9 mouse cellular contexts compared by ENCODE assay signal in the genomic region with DNA sequence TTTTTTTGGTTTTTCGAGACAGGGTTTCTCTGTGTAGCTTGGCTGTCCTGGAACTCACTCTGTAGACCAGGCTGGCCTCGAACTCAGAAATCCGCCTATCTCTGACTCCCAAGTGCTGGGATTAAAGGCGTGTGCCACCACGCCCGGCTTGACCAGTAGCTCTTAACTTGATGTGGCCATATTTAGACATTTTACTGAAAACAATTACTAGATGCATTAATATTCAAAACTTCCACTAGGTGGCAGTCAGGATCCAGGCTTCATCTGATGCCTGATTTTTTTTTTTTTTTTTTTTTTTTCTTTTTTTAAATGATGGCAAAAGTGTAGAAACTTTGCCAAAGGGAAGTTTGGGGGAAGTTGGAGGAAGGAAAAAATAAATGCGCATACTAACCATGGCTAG. TPM values are rescaled to one million over a fixed set of nuclear protein-coding genes. Genes with fewer than 3 reads are reported as not detected.
DNase-seq lines count a peak whose midpoint lies in the region; ATAC-seq and TF ChIP-seq lines count a peak whose summit lies in the region.
"Had no signal": no experiment of that assay in that cellular context is flagged by ENCODE, and none has a peak within 500 bp of the region (broad histone marks: within the 10 kb centered on the region; RNA-seq: fewer than 3 reads in every experiment).

No protein-coding gene starts in this region.

- H3K4me3 ChIP-seq in hindbrain, embryonic 16.5 days (ENCODE audit: low read length) = no peak overlapping the region

- no peak overlapping the region for H3K27ac ChIP-seq in hindbrain, embryonic 16.5 days (ENCODE audit: low read depth, low read length)

- H3K4me2 ChIP-seq in hindbrain, embryonic 16.5 days (ENCODE audit: low read length) = no peak overlapping the region

- H3K4me1 ChIP-seq in hindbrain, embryonic 16.5 days (ENCODE audit: control insufficient read depth, insufficient read depth, low read depth, low read length) = peaks cover 9% of the 10 kb centered on the region

- peak; percentile 51 for DNase-seq in layer of hippocampus, adult 11-12 months (ENCODE audit: low spot score)
- DNase-seq in layer of hippocampus, postnatal 25 days (ENCODE audit: extremely low spot score in 1 of 2, low spot score in 1 of 2) = no peak
- peak; percentile 70 for DNase-seq in ES-CJ7 (ENCODE audit: low read depth, low spot score)
- DNase-seq in brain, embryonic 14.5 days (ENCODE audit: low read depth) = peak; percentile 77
- DNase-seq in heart, adult 9 months (ENCODE audit: low spot score in 2 of 2) = peak; percentile 42 to 55
- DNase-seq in lung, postnatal 25 days (ENCODE audit: low spot score) = peak; percentile 78
- DNase-seq in spleen, adult 12 weeks (ENCODE audit: low spot score) = no peak

- no peaks in the 10 kb centered on the region for H3K27me3 ChIP-seq in hindbrain, embryonic 16.5 days (replicated peaks; ENCODE audit: control insufficient read depth, insufficient read depth, low read length)

- TF ChIP-seq CTCF in brain, embryonic 14.5 days (IDR thresholded peaks at IDR 0.05; ENCODE audit: borderline replicate concordance, extremely low read depth, insufficient read depth, insufficient read length) = no peak

- H3K9me3 ChIP-seq in hindbrain, embryonic 16.5 days (ENCODE audit: control insufficient read depth, low read length) = no peaks in the 10 kb centered on the region

- 21% methylated on average over 7 of the region's 7 CpGs for WGBS in hindbrain, embryonic 16.5 days

- no peak overlapping the region for H3K9ac ChIP-seq in hindbrain, embryonic 16.5 days (ENCODE audit: low read depth, low read length)

- H3K36me3 ChIP-seq in hindbrain, embryonic 16.5 days (ENCODE audit: control insufficient read depth, insufficient read depth, low read length) = no peaks in the 10 kb centered on the region

- no peak for TF ChIP-seq POLR2A in brain, embryonic 14.5 days (IDR thresholded peaks at IDR 0.05; ENCODE audit: borderline replicate concordance, extremely low read depth, insufficient read depth, insufficient read length, poor library complexity, severe bottlenecking)

- ATAC-seq in hindbrain, embryonic 16.5 days = no peak

RNA-seq across cellular contexts. Expression of gene Smndc1, which starts 4.2 kb away (rescaled TPM):
- total RNA-seq in layer of hippocampus, postnatal 25 days (2021) = 10 to 100 TPM; 36.9 to 39.7 TPM
- 21.6 and 27.3 TPM in 2 replicates for polyA plus RNA-seq in brain, embryonic 14.5 days (2012; rRNA removed)
- polyA plus RNA-seq in hindbrain, embryonic 16.5 days (2015; fragmentation: Nextera tagmentation; extraction: Ambion mirVana) = 26.9 and 29.8 TPM in 2 replicates

RNA-seq across cellular contexts. Expression of gene Gm10197, which starts 23.0 kb away (rescaled TPM):
- not detected for total RNA-seq in layer of hippocampus, postnatal 25 days (2021)
- polyA plus RNA-seq in brain, embryonic 14.5 days (2012; rRNA removed) = not detected in 2 replicates
- polyA plus RNA-seq in hindbrain, embryonic 16.5 days (2015; fragmentation: Nextera tagmentation; extraction: Ambion mirVana) = not detected in 2 replicates
- polyA plus RNA-seq: frontal cortex, adult 2 months had no signal

Comparison
In these comparisons a context has a peak if more than half of its experiments do, and no peak if none do; other contexts are left out.
1. DNase-seq: peak in layer of hippocampus, adult 11-12 months (single experiment), ES-CJ7 (single experiment), brain, embryonic 14.5 days (single experiment), heart, adult 9 months (2 of 2) and lung, postnatal 25 days (single experiment); none in layer of hippocampus, postnatal 25 days (0 of 2) and spleen, adult 12 weeks (single experiment).